In genomic region chr11:89720847-89721246, GRCm38 (mm10) we compare ENCODE assay signal across 9 mouse cellular contexts. TPM values are rescaled to one million over a fixed set of nuclear protein-coding genes. Genes with fewer than 3 reads are reported as not detected.
DNase-seq lines count a peak whose midpoint lies in the region; ATAC-seq and TF ChIP-seq lines count a peak whose summit lies in the region.
"Had no signal": no experiment of that assay in that cellular context is flagged by ENCODE, and none has a peak within 500 bp of the region (broad histone marks: within the 10 kb centered on the region; RNA-seq: fewer than 3 reads in every experiment).

No protein-coding gene starts in this region.

- in situ Hi-C loops in ES-E14 (cut with MboI; ENCODE audit: low sequenced_read_pairs in 2 of 2, unreplicated experiment in 2 of 2), result loop anchor here (10.0 to 25.0 kb wide), 2 partner anchors 176 to 184 kb away; no protein-coding TSS in a partner anchor

- H3K4me3 ChIP-seq in ES-E14 (ENCODE audit: insufficient read depth in 1 of 2, low read depth in 1 of 2, low read length in 2 of 2, poor library complexity in 1 of 2, severe bottlenecking in 1 of 2), result no peak overlapping the region
- H3K4me3 ChIP-seq in liver, postnatal 0 days (ENCODE audit: low read depth, low read length), result no peak overlapping the region
- H3K4me3 ChIP-seq: limb, embryonic 15.5 days had no signal

- H3K9me3 ChIP-seq in ES-E14 (ENCODE audit: control insufficient read depth, insufficient read depth, low read depth, low read length), result no peaks in the 10 kb centered on the region
- H3K9me3 ChIP-seq in liver, postnatal 0 days (ENCODE audit: low read length), result no peaks in the 10 kb centered on the region
- H3K9me3 ChIP-seq: limb, embryonic 15.5 days had no signal

- DNase-seq in 416B (ENCODE audit: low read depth) (peak; percentile 49), ES-E14 (ENCODE audit: low read depth, low spot score) (peak; percentile 58)
- DNase-seq in cerebellum, adult 11-12 months, result peak; percentile 14
- peak; percentile 19 to 65 for DNase-seq in frontal cortex, postnatal 10 days (ENCODE audit: low spot score in 2 of 2)
- peak; percentile 58 to 77 for DNase-seq in kidney, postnatal 25 days
- peak; percentile 67 for DNase-seq in liver, postnatal 0 days
- DNase-seq in right cerebral cortex, postnatal 14 days, result peak; percentile 75

- H3K36me3 ChIP-seq in ES-E14 (ENCODE audit: control insufficient read depth, insufficient read depth, low read length, poor library complexity, severe bottlenecking), result no peaks in the 10 kb centered on the region
- H3K36me3 ChIP-seq in liver, postnatal 0 days (replicated peaks; ENCODE audit: insufficient read depth, low read length), result no peaks in the 10 kb centered on the region
- H3K36me3 ChIP-seq: limb, embryonic 15.5 days had no signal

- H3K4me1 ChIP-seq in ES-E14 (ENCODE audit: control insufficient read depth in 2 of 2, insufficient read depth in 2 of 2, low read length in 2 of 2, poor library complexity in 1 of 2), result no peaks in the 10 kb centered on the region
- no peaks in the 10 kb centered on the region for H3K4me1 ChIP-seq in liver, postnatal 0 days (ENCODE audit: insufficient read depth)

- no peaks in the 10 kb centered on the region for H3K27me3 ChIP-seq in liver, postnatal 0 days (ENCODE audit: insufficient read depth, low read length)
- H3K27me3 ChIP-seq: limb, embryonic 15.5 days had no signal

- H3K9ac ChIP-seq in ES-E14 (ENCODE audit: insufficient read depth, low read depth, low read length, poor library complexity, severe bottlenecking), result no peak overlapping the region
- no peak overlapping the region for H3K9ac ChIP-seq in liver, postnatal 0 days (replicated peaks)
- H3K9ac ChIP-seq: limb, embryonic 15.5 days had no signal

- no peak for TF ChIP-seq EP300 in liver, postnatal 0 days (IDR thresholded peaks at IDR 0.05; ENCODE audit: low read depth)

- TF ChIP-seq CTCF in liver, postnatal 0 days (IDR thresholded peaks at IDR 0.05; ENCODE audit: low read depth), result peak; percentile 88

- no peak overlapping the region for H3K27ac ChIP-seq in ES-E14 (ENCODE audit: insufficient read depth, low read depth, low read length, poor library complexity, severe bottlenecking)
- H3K27ac ChIP-seq in liver, postnatal 0 days (ENCODE audit: low read depth), result no peak overlapping the region
- H3K27ac ChIP-seq: limb, embryonic 15.5 days had no signal

- no peak for ATAC-seq in liver, postnatal 0 days
- ATAC-seq in activated CD4-positive, CD25-positive, alpha-beta regulatory T cell, adult 4 months, result no peak

- 17% methylated on average over 5 of the region's 5 CpGs for WGBS in liver, postnatal 0 days (ENCODE audit: insufficient replicate concordance)

- H3K4me2 ChIP-seq in liver, postnatal 0 days (ENCODE audit: low read depth, low read length), result no peak overlapping the region
- H3K4me2 ChIP-seq: limb, embryonic 15.5 days had no signal

TF ChIP-seq in ES-E14, 5 proteins besides CTCF, POLR2A, EP300 and RAD21:
- TF ChIP-seq ZC3H11A (IDR thresholded peaks at IDR 0.05; ENCODE audit: borderline replicate concordance, low read depth, low read length), result peak; percentile 95
- TF ChIP-seq ZNF384 (IDR thresholded peaks at IDR 0.05; ENCODE audit: low read depth, low read length), result no peak
TF ChIP-seq in ES-E14: peak in this region for 1.

RNA-seq across cellular contexts. Expression of gene Ankfn1, which starts 56.6 kb away (rescaled TPM):
- total RNA-seq in ES-E14 (2012; rRNA removed), result not detected in 2 replicates
- polyA plus RNA-seq in liver, postnatal 0 days (2015; fragmentation: Nextera tagmentation; extraction: Ambion mirVana), result not detected in 2 replicates
- polyA plus RNA-seq in activated CD4-positive, CD25-positive, alpha-beta regulatory T cell, adult 4 months (2017; shearing (Covaris generic)), result not detected

Comparison
In these comparisons a context has a peak if more than half of its experiments do, and no peak if none do; other contexts are left out.
1. DNase-seq: peak in every context shown above with its lines; median percentile 75 in right cerebral cortex, postnatal 14 days; 68 in kidney, postnatal 25 days; 67 in liver, postnatal 0 days; 58 in ES-E14; 49 in 416B; 42 in frontal cortex, postnatal 10 days; 14 in cerebellum, adult 11-12 months.